ENCODE assay signal across 8 mouse cellular contexts in the genomic region with DNA sequence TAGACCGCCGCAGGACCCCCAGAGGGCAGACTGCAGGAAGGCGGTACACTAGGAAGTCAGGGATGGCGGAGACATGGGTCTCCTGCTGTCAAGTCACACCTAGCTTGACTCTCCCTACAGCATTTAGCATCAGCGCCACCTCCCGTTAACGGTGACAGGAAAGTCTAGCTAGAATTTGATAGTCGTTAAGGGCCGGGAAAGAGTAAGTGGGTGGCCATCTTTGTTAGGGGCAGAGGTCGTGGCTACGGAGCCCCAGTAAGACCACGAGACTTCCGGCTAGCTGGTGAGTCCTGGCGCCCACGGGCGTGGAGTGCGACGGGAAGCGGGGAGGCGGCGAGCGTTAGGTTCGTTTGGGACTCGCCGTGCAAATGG. TPM values are rescaled to one million over a fixed set of nuclear protein-coding genes. Genes with fewer than 3 reads are reported as not detected.
DNase-seq lines count a peak whose midpoint lies in the region; ATAC-seq and TF ChIP-seq lines count a peak whose summit lies in the region.

TSS of gene Ccdc142 (plus strand) at position 286 of the 372 bp plus-strand sequence.
TSS of gene Gm42688 (plus strand) at position 302 of the 372 bp plus-strand sequence.

- peaks cover 8% of the 10 kb centered on the region; the same call in 1 of the 2 replicates for H3K4me1 ChIP-seq in forebrain, postnatal 0 days (ENCODE audit: insufficient read depth)
- H3K4me1 ChIP-seq in lung, adult 2 months (ENCODE audit: control insufficient read depth, insufficient read depth, low read length) = peaks cover 6% of the 10 kb centered on the region
- peaks cover 18% of the 10 kb centered on the region for H3K4me1 ChIP-seq in olfactory bulb, adult 2 months (ENCODE audit: control insufficient read depth, insufficient read depth, low read length)
- H3K4me1 ChIP-seq in thymus, adult 2 months (replicated peaks; ENCODE audit: control insufficient read depth, insufficient read depth, low read length) = peaks cover 22% of the 10 kb centered on the region

- no peaks in the 10 kb centered on the region for H3K27me3 ChIP-seq in forebrain, postnatal 0 days (ENCODE audit: insufficient read depth, low read length)
- H3K27me3 ChIP-seq in thymus, adult 2 months (ENCODE audit: control insufficient read depth, insufficient read depth, low read length) = no peaks in the 10 kb centered on the region

- H3K9ac ChIP-seq in forebrain, postnatal 0 days = peak within 1 kb of the TSS; percentile 76

- no peaks in the 10 kb centered on the region; the same call in 1 of the 2 replicates for H3K36me3 ChIP-seq in forebrain, postnatal 0 days (ENCODE audit: insufficient read depth)
- no peaks in the 10 kb centered on the region for H3K36me3 ChIP-seq in thymus, adult 2 months (ENCODE audit: control insufficient read depth, insufficient read depth, low read length)

- H3K9me3 ChIP-seq in forebrain, postnatal 0 days (ENCODE audit: low read length) = no peaks in the 10 kb centered on the region

- under 1% methylated on average over 25 of the region's 25 CpGs for WGBS in forebrain, postnatal 0 days
- 1% methylated on average over 25 of the region's 25 CpGs for WGBS in lung, adult 2 months
- WGBS in olfactory bulb, adult 2 months = under 1% methylated on average over 25 of the region's 25 CpGs
- WGBS in thymus, adult 2 months = under 1% methylated on average over 25 of the region's 25 CpGs

- H3K27ac ChIP-seq in forebrain, postnatal 0 days (ENCODE audit: low read depth, low read length) = peak within 1 kb of the TSS; percentile 82
- peak within 1 kb of the TSS; percentile 93 for H3K27ac ChIP-seq in layer of hippocampus, adult 2 months
- H3K27ac ChIP-seq in olfactory bulb, adult 2 months (ENCODE audit: insufficient read depth, low read depth, low read length) = 0 out of 2 replicates have a peak within 1 kb of the TSS, but pooled peaks have one; percentile 10
- peak within 1 kb of the TSS; percentile 9 for H3K27ac ChIP-seq in thymus, adult 2 months (ENCODE audit: control insufficient read depth, insufficient read depth, low read length)

- peak; percentile 87 for DNase-seq in MEL-GATA-1-ER (ENCODE audit: extremely low read depth, low read depth)
- peak; percentile 87 for DNase-seq in cerebellum, adult 8-10 months
- DNase-seq in forebrain, postnatal 0 days = peak; percentile 90
- DNase-seq in heart, postnatal 4 days = peak; percentile 90
- peak; percentile 82 to 90 for DNase-seq in layer of hippocampus, adult 2 months (ENCODE audit: low spot score in 2 of 2)
- DNase-seq in lung, adult 2 months = peak; percentile 87
- peak; percentile 94 for DNase-seq in thymus, adult 2 months

- peak; percentile 68; the same call in 1 of the 2 replicates for TF ChIP-seq POLR2A in lung, adult 2 months (IDR thresholded peaks at IDR 0.05; ENCODE audit: borderline replicate concordance, extremely low read depth, low read depth, low read length)
- no peak for TF ChIP-seq POLR2A in olfactory bulb, adult 2 months (IDR thresholded peaks at IDR 0.05; ENCODE audit: insufficient read depth, low read depth, low read length)
- TF ChIP-seq POLR2A in thymus, adult 2 months (IDR thresholded peaks at IDR 0.05; ENCODE audit: control insufficient read depth, extremely low read depth, insufficient read depth, low read length, poor library complexity) = 0 out of 2 replicates have a peak, but pooled peaks have one; percentile 36

- peak; percentile 81 for TF ChIP-seq CTCF in forebrain, postnatal 0 days (IDR thresholded peaks at IDR 0.05; ENCODE audit: low read depth)
- TF ChIP-seq CTCF in layer of hippocampus, adult 2 months (conservative IDR thresholded peaks at IDR 0.05) = peak; percentile 71
- peak; percentile 40; the same call in 1 of the 2 replicates for TF ChIP-seq CTCF in lung, adult 2 months (IDR thresholded peaks at IDR 0.05; ENCODE audit: insufficient read depth, low read length)
- TF ChIP-seq CTCF in olfactory bulb, adult 2 months (IDR thresholded peaks at IDR 0.05; ENCODE audit: insufficient read depth, low read depth, low read length) = no peak
- no peak for TF ChIP-seq CTCF in thymus, adult 2 months (IDR thresholded peaks at IDR 0.05; ENCODE audit: borderline replicate concordance, control insufficient read depth, extremely low read depth, insufficient read depth, low read length, poor library complexity)

- H3K4me2 ChIP-seq in forebrain, postnatal 0 days (ENCODE audit: low read depth) = peak within 1 kb of the TSS; percentile 99

- ATAC-seq in forebrain, postnatal 0 days = peak; percentile 85

- H3K4me3 ChIP-seq in forebrain, postnatal 0 days (ENCODE audit: low read depth, low read length) = peak within 1 kb of the TSS; percentile 66
- peak within 1 kb of the TSS; percentile 83 for H3K4me3 ChIP-seq in layer of hippocampus, adult 2 months
- H3K4me3 ChIP-seq in lung, adult 2 months (replicated peaks; ENCODE audit: extremely low read depth, low read depth, low read length) = peak within 1 kb of the TSS; percentile 85
- peak within 1 kb of the TSS; percentile 70 for H3K4me3 ChIP-seq in olfactory bulb, adult 2 months (ENCODE audit: insufficient read depth, low read depth, low read length)
- peak within 1 kb of the TSS; percentile 85 for H3K4me3 ChIP-seq in thymus, adult 2 months (ENCODE audit: control insufficient read depth, insufficient read depth, low read length)

RNA-seq across cellular contexts. Expression of gene Ccdc142, which starts in this region (rescaled TPM):
- total RNA-seq in forebrain, postnatal 0 days (2014; rRNA removed) = 15.3 and 16.6 TPM in 2 replicates
- 2.1 and 5.6 TPM in 2 replicates for polyA plus RNA-seq in forebrain, postnatal 0 days (2015; fragmentation: Nextera tagmentation; extraction: Ambion mirVana)
- 1 to 10 TPM; 2.4 to 3.0 TPM for total RNA-seq in heart, postnatal 4 days (2021)
- total RNA-seq in layer of hippocampus, adult 2 months (2021) = 1 to 10 TPM; 7.7 to 9.1 TPM
- 10.2 TPM in 2 replicates for polyA plus RNA-seq in lung, adult 2 months (2012; rRNA removed)
- not detected in 2 replicates for polyA plus RNA-seq in olfactory bulb, adult 2 months (2012; ENCODE audit: insufficient read depth, insufficient read length, low replicate concordance, missing spikeins)
- polyA plus RNA-seq in thymus, adult 2 months (2012; rRNA removed) = 18.9 and 19.6 TPM in 2 replicates

RNA-seq across cellular contexts. Expression of gene Gm42688, which starts in this region (rescaled TPM):
- total RNA-seq in forebrain, postnatal 0 days (2014; rRNA removed) = 7.0 and 9.5 TPM in 2 replicates
- polyA plus RNA-seq in forebrain, postnatal 0 days (2015; fragmentation: Nextera tagmentation; extraction: Ambion mirVana) = 2.4 and 2.9 TPM in 2 replicates
- 1 to 10 TPM; 1.7 to 1.8 TPM for total RNA-seq in heart, postnatal 4 days (2021)
- total RNA-seq in layer of hippocampus, adult 2 months (2021) = 1 to 10 TPM; 8.5 to 9.5 TPM
- 5.4 and 5.5 TPM in 2 replicates for polyA plus RNA-seq in lung, adult 2 months (2012; rRNA removed)
- not detected in 2 replicates for polyA plus RNA-seq in olfactory bulb, adult 2 months (2012; ENCODE audit: insufficient read depth, insufficient read length, low replicate concordance, missing spikeins)
- 10.2 and 11.9 TPM in 2 replicates for polyA plus RNA-seq in thymus, adult 2 months (2012; rRNA removed)

Comparison
In these comparisons a context has a peak if more than half of its experiments do, and no peak if none do; other contexts are left out.
1. Peak in every context shown above with its lines: DNase-seq, ATAC-seq, H3K4me3 ChIP-seq and H3K27ac ChIP-seq.
2. H3K27ac ChIP-seq: peak in every context shown above with its lines; median percentile 93 in layer of hippocampus, adult 2 months; 82 in forebrain, postnatal 0 days; 10 in olfactory bulb, adult 2 months; 9 in thymus, adult 2 months.
3. CTCF ChIP-seq: peak in forebrain, postnatal 0 days (single experiment), layer of hippocampus, adult 2 months (single experiment) and lung, adult 2 months (single experiment); none in olfactory bulb, adult 2 months (single experiment) and thymus, adult 2 months (single experiment).